Mouse (Mus musculus): ENCODE results near the gene Panx2.

- TF ChIP-seq POLR2A (IDR thresholded peaks at IDR 0.05; ENCODE audit: low read depth, low read length) (no peak), CTCF (conservative IDR thresholded peaks at IDR 0.05; ENCODE audit: insufficient read depth, insufficient read length, low read depth, low read length) (no peak)
These were observed 18.8 kb downstream of the Panx2 start for GRCm38 (mm10) chr15:89078208-89078836.
